Mouse (Mus musculus) activated CD4-positive, CD25-positive, alpha-beta regulatory T cell, adult 9 weeks (primary cell): ENCODE data around the gene Olfr550. TPM values are rescaled to one million over a fixed set of nuclear protein-coding genes. Genes with fewer than 3 reads are reported as not detected.

Experiments used
- polyA plus RNA-seq: library from polyadenylated mRNA; unstranded; fragments of 100-300 nt; shearing (Covaris generic); gene quantifications from one replicate; pipeline ENCODE4 v1.2.1, GENCODE M21; 2017

Olfr550 gene
- polyA plus RNA-seq = not detected

DNA sequence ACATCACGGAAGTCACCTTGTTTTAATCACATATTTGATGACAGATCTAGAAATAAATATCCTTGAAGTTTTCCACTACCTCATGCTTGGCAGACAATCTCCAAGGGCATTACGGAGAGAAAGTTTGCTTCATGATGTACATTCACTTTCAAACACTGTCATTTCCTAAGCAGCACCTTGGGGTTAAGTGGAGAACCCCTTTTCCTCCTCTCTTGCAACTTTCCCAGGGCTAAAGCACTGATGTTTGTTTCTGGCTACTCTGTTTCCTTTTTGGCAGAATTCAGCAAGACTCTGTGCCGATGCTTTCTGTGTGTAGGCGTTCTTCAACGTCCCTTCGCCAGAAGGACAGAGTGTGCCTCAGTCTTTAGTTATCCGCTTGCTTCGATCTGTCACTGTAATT lies at the start of gene Olfr550:
Olfr550 (plus strand) TSS at position 301 of the 400 bp plus-strand sequence.

DNA sequence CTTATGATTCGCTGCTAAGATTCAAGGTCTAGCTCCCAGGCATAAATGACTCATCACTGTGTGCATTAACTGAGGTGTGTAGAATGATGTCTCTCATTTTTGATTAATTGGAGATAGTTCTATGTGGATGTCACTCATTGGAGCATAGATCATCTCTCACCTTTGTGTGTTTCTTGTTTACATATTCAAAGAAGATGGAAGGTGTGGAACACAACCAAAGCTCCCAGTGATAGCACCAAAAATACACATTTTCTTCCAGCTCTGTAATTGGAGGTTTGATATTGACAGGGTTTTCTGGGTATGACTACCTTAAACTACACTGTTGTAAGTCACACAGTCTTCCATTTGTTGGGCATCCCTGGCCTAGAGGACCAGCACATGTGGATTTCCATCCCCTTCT lies 36.8 kb upstream of the Olfr550 start, which contains the start of gene Olfr547:
Olfr547 (plus strand) TSS at position 301 of the 400 bp plus-strand sequence.

DNA sequence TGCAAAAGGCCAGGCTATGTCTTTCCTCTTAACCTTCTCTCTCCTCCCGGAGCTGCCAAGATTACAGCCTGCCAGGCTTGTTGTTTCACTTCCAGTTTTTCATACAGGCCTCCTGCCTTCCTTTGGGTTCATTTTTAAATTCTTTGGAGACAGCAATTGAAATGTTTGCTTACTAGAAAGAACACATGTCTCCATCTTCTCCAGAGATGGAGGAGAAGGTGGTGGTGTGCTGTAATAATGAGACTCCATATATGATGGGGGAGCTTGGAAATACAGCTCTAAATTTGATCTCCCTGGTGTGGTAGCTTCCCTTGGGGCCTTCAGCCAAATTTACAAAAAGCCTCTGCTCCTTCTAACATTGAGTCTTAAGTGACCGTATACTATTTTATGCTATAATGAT lies 30.6 kb upstream of the Olfr550 start, which contains the start of gene Olfr548-ps1:
Olfr548-ps1 (plus strand) TSS at position 301 of the 400 bp plus-strand sequence.

GRCm38 (mm10) chr7:102549570-102549969 lies 21.7 kb upstream of the Olfr550 start, which contains the start of gene Olfr549:
Gene Olfr549 (plus strand): TSS chr7:102549870.

DNA sequence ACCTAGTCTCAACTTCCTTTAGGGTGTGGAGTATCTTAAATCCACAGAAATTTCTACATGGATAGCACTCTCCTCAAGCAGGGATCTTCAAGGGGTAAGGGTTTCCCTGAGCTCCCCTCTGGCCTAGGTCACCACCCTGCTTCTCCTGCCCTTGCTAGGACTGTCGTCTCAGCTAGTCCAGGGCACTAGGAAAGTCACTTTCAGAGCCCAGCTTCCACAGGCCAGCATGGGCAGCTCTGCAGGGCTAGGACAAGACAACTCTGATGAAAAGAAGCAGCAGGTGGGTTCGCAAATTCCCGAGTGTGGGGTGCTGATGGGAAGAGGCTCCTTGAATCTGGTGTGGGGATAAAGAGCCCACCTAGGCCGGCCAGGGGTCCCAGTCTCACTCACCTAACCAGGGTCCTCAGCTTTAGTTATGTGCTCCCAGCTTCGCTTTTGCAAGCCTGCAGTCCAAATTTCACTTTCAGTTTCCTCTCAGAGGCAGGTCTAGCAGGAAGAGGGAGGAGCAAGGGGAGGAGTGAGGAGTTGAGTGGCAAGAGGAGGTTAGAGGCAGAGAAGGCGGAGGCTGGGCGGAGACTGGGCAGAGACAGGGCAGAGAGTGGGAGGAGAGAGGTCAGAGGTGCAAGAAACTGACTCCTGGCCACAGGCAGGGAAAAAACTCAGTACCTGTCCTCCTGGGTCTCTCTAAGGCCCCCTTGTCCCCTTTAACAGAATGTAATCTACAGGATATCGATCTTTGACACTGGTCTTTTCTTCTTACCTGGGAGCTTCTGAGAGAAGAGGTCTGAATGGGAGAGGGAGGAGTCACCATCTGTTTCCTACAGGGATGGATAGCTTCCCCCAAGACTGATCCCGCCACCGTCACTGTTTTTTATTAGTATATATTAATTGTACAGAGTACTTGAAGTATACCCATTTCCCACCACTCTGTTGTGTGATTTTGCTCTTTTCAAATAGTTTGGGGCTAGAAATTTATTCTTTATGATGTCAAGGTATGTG lies 5.9 kb upstream of the Olfr550 start, which contains the start of gene Trim21:
Trim21 (minus strand) TSS at position 488 of the 999 bp plus-strand sequence.

DNA sequence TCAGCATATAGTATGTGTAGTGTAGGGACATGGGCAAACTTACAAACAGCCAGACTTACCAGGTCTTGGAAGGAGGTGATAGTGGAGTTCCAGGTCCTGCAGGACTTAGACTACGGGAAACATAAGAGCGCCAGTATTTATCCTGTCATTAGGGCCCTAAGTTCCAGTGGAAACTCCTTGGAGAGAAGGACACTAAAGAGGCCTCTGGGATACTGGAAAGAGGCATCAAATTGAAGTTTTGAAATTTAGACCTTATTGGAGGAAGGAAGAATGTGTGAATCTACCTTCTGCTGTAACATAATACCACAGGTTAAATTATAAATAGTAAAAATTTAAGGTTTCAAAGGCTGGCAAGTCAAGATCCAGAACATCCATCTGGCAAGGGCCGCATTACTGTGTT lies 20.5 kb downstream of the Olfr550 start, which contains the start of gene Olfr551:
Olfr551 (minus strand) TSS at position 101 of the 400 bp plus-strand sequence.

DNA sequence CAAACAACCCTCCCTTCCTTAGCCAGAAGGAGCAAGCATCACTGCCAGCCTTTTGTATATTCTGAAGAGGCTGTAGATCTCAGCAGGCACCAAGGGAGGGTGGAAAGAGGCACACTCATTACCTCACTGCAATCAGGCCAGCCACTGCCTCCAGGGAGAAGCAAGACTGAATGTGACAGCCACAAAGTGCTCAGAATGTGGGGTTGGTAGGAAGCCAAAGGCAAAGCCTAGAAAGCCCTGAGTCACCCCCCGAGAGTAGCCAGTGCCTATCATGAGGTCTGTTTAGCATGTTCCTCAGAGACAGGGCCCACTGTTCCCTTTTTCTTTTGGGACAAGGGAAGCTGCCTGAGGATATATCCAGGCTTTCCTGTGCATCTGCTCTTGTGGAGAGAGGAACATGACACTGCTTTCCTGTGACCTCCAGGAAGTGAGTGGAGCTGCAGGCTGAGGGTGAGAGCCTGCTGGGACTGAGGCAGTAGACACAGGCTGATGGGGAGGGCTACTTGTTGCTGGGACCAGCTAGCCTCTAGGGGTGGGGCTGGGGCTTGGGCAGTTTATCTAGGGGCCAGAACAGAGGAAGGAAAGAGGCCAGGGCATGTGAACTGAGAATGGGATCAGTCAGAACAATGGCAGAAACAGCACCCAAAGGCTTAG lies 26.3 kb downstream of the Olfr550 start, which contains the start of gene Olfr552:
Olfr552 (plus strand) TSS at position 393 of the 654 bp plus-strand sequence.

GRCm38 (mm10) chr7:102618118-102618517 lies 46.9 kb downstream of the Olfr550 start, which contains the start of gene Olfr553:
Gene Olfr553 (minus strand): TSS chr7:102618218.

Other genes starting within 250 kb of the Olfr550 start
- 54.6 TPM for gene Rrm1, start 129.7 kb upstream of the Olfr550 start, polyA plus RNA-seq
- not detected for gene Olfr543, start 89.8 kb upstream of the Olfr550 start, polyA plus RNA-seq
- not detected for gene Olfr544, start 83.1 kb upstream of the Olfr550 start, polyA plus RNA-seq
- 0.09 TPM for gene Olfr545, start 71.9 kb upstream of the Olfr550 start, polyA plus RNA-seq
- gene Olfr547, start 36.7 kb upstream of the Olfr550 start, polyA plus RNA-seq = not detected
- not detected for gene Olfr548-ps1, start 30.5 kb upstream of the Olfr550 start, polyA plus RNA-seq
- gene Olfr549, start 21.6 kb upstream of the Olfr550 start, polyA plus RNA-seq = not detected
- 116 TPM for gene Trim21, start 6.0 kb upstream of the Olfr550 start, polyA plus RNA-seq
- not detected for gene Olfr551, start 20.4 kb downstream of the Olfr550 start, polyA plus RNA-seq
- gene Olfr552, start 26.3 kb downstream of the Olfr550 start, polyA plus RNA-seq = not detected
- gene Olfr553, start 46.8 kb downstream of the Olfr550 start, polyA plus RNA-seq = not detected
- not detected for gene Olfr554, start 67.0 kb downstream of the Olfr550 start, polyA plus RNA-seq
- gene Olfr555, start 87.4 kb downstream of the Olfr550 start, polyA plus RNA-seq = not detected
- not detected for gene Olfr556, start 93.5 kb downstream of the Olfr550 start, polyA plus RNA-seq
- gene Trim68, start 115.9 kb downstream of the Olfr550 start, polyA plus RNA-seq = 17.4 TPM
- gene Olfr557, start 124.5 kb downstream of the Olfr550 start, polyA plus RNA-seq = not detected
- not detected for gene Olfr558, start 130.8 kb downstream of the Olfr550 start, polyA plus RNA-seq
- not detected for gene Olfr33, start 147.6 kb downstream of the Olfr550 start, polyA plus RNA-seq
- gene Olfr559, start 156.0 kb downstream of the Olfr550 start, polyA plus RNA-seq = not detected
- gene Olfr560, start 187.9 kb downstream of the Olfr550 start, polyA plus RNA-seq = not detected
- not detected for gene Olfr78, start 188.0 kb downstream of the Olfr550 start, polyA plus RNA-seq
- gene Olfr561, start 199.8 kb downstream of the Olfr550 start, polyA plus RNA-seq = not detected
- gene Olfr564, start 232.0 kb downstream of the Olfr550 start, polyA plus RNA-seq = not detected